ENCODE assay signal across 8 mouse cellular contexts in the genomic region with DNA sequence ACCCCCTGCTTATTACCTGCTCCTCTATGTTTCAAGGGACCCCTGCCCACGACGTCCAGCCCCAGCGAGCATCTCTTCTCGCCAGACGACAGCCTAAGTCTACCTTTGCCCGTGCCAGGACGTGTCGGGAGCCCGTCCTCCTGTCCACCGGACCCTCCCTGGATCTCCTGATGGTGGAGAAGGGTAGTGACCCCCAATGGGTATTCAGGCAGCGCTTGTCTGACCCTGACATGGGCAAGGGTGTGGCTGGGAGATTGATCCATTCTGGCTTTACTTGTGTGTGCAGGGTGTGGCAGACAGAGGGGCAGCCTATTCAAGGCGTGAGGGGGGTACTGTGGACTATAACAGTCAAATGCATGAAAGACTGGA. TPM values are rescaled to one million over a fixed set of nuclear protein-coding genes. Genes with fewer than 3 reads are reported as not detected.
DNase-seq lines count a peak whose midpoint lies in the region; ATAC-seq and TF ChIP-seq lines count a peak whose summit lies in the region.

No protein-coding gene starts in this region.

- H3K79me3 ChIP-seq in C2C12 (ENCODE audit: low read depth): peaks cover 9% of the 10 kb centered on the region

- no peaks in the 10 kb centered on the region for H3K27me3 ChIP-seq in C2C12 (ENCODE audit: control insufficient read depth, insufficient read depth, insufficient read length)
- H3K27me3 ChIP-seq in forebrain, embryonic 14.5 days (replicated peaks; ENCODE audit: control insufficient read depth, insufficient read depth, low read length): no peaks in the 10 kb centered on the region
- H3K27me3 ChIP-seq in liver, embryonic 15.5 days: peaks cover 18% of the 10 kb centered on the region

- H3ac ChIP-seq in C2C12 (ENCODE audit: control insufficient read depth, insufficient read length, low read depth): peak overlapping the region; percentile 65

- peak overlapping the region; percentile 84 for H3K4me2 ChIP-seq in forebrain, embryonic 14.5 days (ENCODE audit: low read length)
- H3K4me2 ChIP-seq in liver, embryonic 15.5 days: peak overlapping the region; percentile 73

- H3K9ac ChIP-seq in forebrain, embryonic 14.5 days (ENCODE audit: low read length): peak overlapping the region; percentile 95
- peak overlapping the region; percentile 53; the same call in 1 of the 2 replicates for H3K9ac ChIP-seq in liver, embryonic 15.5 days

- DNase-seq in gastrocnemius, adult 2 months: no peak
- no peak for DNase-seq in gastrocnemius, adult 18-20 months (ENCODE audit: low spot score)
- no peak for DNase-seq in forebrain, embryonic 14.5 days (ENCODE audit: low spot score)
- DNase-seq in ovary, adult 18-20 months (ENCODE audit: low spot score): no peak
- DNase-seq in right cerebral cortex, adult 18-20 months: no peak
- DNase-seq in embryo, embryonic 11 days: no peak

- intact Hi-C loops in gastrocnemius, adult 2 months (cut with DNase I): loop anchor here (1.0 kb wide), 1 partner anchor 36 kb away; no protein-coding TSS in a partner anchor

- H3K4me3 ChIP-seq in gastrocnemius, adult 2 months: peak overlapping the region; percentile 95
- H3K4me3 ChIP-seq in C2C12 (ENCODE audit: insufficient read depth, poor library complexity, severe bottlenecking): peak overlapping the region; percentile 69
- H3K4me3 ChIP-seq in forebrain, embryonic 14.5 days (ENCODE audit: low read depth, low read length): peak overlapping the region; percentile 98
- peak overlapping the region; percentile 68 for H3K4me3 ChIP-seq in liver, embryonic 15.5 days (replicated peaks)

- peak overlapping the region; percentile 87 for H3K27ac ChIP-seq in gastrocnemius, adult 2 months
- no peak overlapping the region for H3K27ac ChIP-seq in forebrain, embryonic 14.5 days (ENCODE audit: low read depth, low read length)
- no peak overlapping the region for H3K27ac ChIP-seq in liver, embryonic 15.5 days (replicated peaks)

- ATAC-seq in forebrain, embryonic 14.5 days: no peak; the same call in 1 of the 2 replicates
- no peak for ATAC-seq in liver, embryonic 15.5 days (ENCODE audit: insufficient read depth)

- H3K79me2 ChIP-seq in C2C12 (ENCODE audit: control insufficient read depth, insufficient read depth): peaks cover 17% of the 10 kb centered on the region

- H3K36me3 ChIP-seq in C2C12 (ENCODE audit: control insufficient read depth, insufficient read depth): no peaks in the 10 kb centered on the region
- H3K36me3 ChIP-seq in forebrain, embryonic 14.5 days (ENCODE audit: control insufficient read depth, insufficient read depth, low read length): no peaks in the 10 kb centered on the region
- no peaks in the 10 kb centered on the region for H3K36me3 ChIP-seq in liver, embryonic 15.5 days (replicated peaks)

- H3K9me3 ChIP-seq in forebrain, embryonic 14.5 days (replicated peaks; ENCODE audit: control insufficient read depth, low read length): no peaks in the 10 kb centered on the region
- H3K9me3 ChIP-seq in liver, embryonic 15.5 days (replicated peaks): no peaks in the 10 kb centered on the region

- TF ChIP-seq CTCF in gastrocnemius, adult 2 months (IDR thresholded peaks at IDR 0.05): no peak
- no peak for TF ChIP-seq CTCF in C2C12 (IDR thresholded peaks at IDR 0.05; ENCODE audit: control insufficient read depth, insufficient read depth, insufficient read length)

- H3K4me1 ChIP-seq in forebrain, embryonic 14.5 days (ENCODE audit: control insufficient read depth, insufficient read depth, low read length): peaks cover 14% of the 10 kb centered on the region
- H3K4me1 ChIP-seq in liver, embryonic 15.5 days (replicated peaks): peaks cover 7% of the 10 kb centered on the region

- 2% methylated on average over 12 of the region's 12 CpGs for WGBS in forebrain, embryonic 14.5 days
- WGBS in liver, embryonic 15.5 days (ENCODE audit: insufficient replicate concordance): 6% methylated on average over 12 of the region's 12 CpGs

TF ChIP-seq in C2C12, 6 proteins besides CTCF, POLR2A, EP300 and RAD21:
- no peak for TF ChIP-seq FOSL1 (IDR thresholded peaks at IDR 0.05; ENCODE audit: insufficient read depth, low read length, poor library complexity, severe bottlenecking)
- no peak for TF ChIP-seq MAX (IDR thresholded peaks at IDR 0.05)
- TF ChIP-seq MYOG (IDR thresholded peaks at IDR 0.05; ENCODE audit: control insufficient read depth, extremely low read depth, insufficient read length): no peak
- TF ChIP-seq CEBPB (IDR thresholded peaks at IDR 0.05; ENCODE audit: low read depth): no peak
- TF ChIP-seq MYOD1 (IDR thresholded peaks at IDR 0.05; ENCODE audit: control insufficient read depth, insufficient read length, low read depth): no peak
- TF ChIP-seq USF1 (IDR thresholded peaks at IDR 0.05; ENCODE audit: low read depth): no peak

RNA-seq across cellular contexts. Expression of a gene that starts 0.3 kb away (rescaled TPM):
- total RNA-seq in gastrocnemius, adult 2 months (2021): 1 to 10 TPM; 3.2 to 3.6 TPM
- 1 to 10 TPM; 3.0 to 4.6 TPM for total RNA-seq in gastrocnemius, adult 18-20 months (2021)
- 3.8 TPM for polyA plus RNA-seq in C2C12 (2012; fragmentation: generic; extraction: Trizol)
- 3.3 and 3.7 TPM in 2 replicates for polyA plus RNA-seq in forebrain, embryonic 14.5 days (2014; fragmentation: Nextera tagmentation; extraction: Ambion mirVana)
- 0.23 and 0.44 TPM in 2 replicates for polyA plus RNA-seq in liver, embryonic 15.5 days (2015; fragmentation: Nextera tagmentation; extraction: Ambion mirVana)

RNA-seq across cellular contexts. Expression of a gene that starts 23.3 kb away (rescaled TPM):
- total RNA-seq in gastrocnemius, adult 2 months (2021): under 1 TPM in 1 of 2 experiments, not detected in 1; 0.08 TPM
- not detected for total RNA-seq in gastrocnemius, adult 18-20 months (2021)
- polyA plus RNA-seq in C2C12 (2012; fragmentation: generic; extraction: Trizol): not detected
- 0.07 TPM in 1 of 2 replicates, not detected in the other for polyA plus RNA-seq in forebrain, embryonic 14.5 days (2014; fragmentation: Nextera tagmentation; extraction: Ambion mirVana)
- not detected in 2 replicates for polyA plus RNA-seq in liver, embryonic 15.5 days (2015; fragmentation: Nextera tagmentation; extraction: Ambion mirVana)

RNA-seq across cellular contexts. Expression of a gene that starts 35.2 kb away (rescaled TPM):
- 1 to 10 TPM; 7.1 to 8.0 TPM for total RNA-seq in gastrocnemius, adult 2 months (2021)
- 1 to 10 TPM; 6.7 to 7.7 TPM for total RNA-seq in gastrocnemius, adult 18-20 months (2021)
- polyA plus RNA-seq in C2C12 (2012; fragmentation: generic; extraction: Trizol): 4.2 TPM
- 23.1 and 26.2 TPM in 2 replicates for polyA plus RNA-seq in forebrain, embryonic 14.5 days (2014; fragmentation: Nextera tagmentation; extraction: Ambion mirVana)
- 1.6 and 1.8 TPM in 2 replicates for polyA plus RNA-seq in liver, embryonic 15.5 days (2015; fragmentation: Nextera tagmentation; extraction: Ambion mirVana)

RNA-seq across cellular contexts. Expression of a gene that starts 43.4 kb away (rescaled TPM):
- total RNA-seq in gastrocnemius, adult 2 months (2021): not detected
- total RNA-seq in gastrocnemius, adult 18-20 months (2021): not detected
- polyA plus RNA-seq in C2C12 (2012; fragmentation: generic; extraction: Trizol): not detected
- polyA plus RNA-seq in forebrain, embryonic 14.5 days (2014; fragmentation: Nextera tagmentation; extraction: Ambion mirVana): not detected in 2 replicates
- not detected in 2 replicates for polyA plus RNA-seq in liver, embryonic 15.5 days (2015; fragmentation: Nextera tagmentation; extraction: Ambion mirVana)

RNA-seq across cellular contexts. Expression of a gene that starts 45.0 kb away (rescaled TPM):
- 10 to 100 TPM; 11.1 to 11.5 TPM for total RNA-seq in gastrocnemius, adult 2 months (2021)
- 10 to 100 TPM; 10.5 to 12.6 TPM for total RNA-seq in gastrocnemius, adult 18-20 months (2021)
- polyA plus RNA-seq in C2C12 (2012; fragmentation: generic; extraction: Trizol): 29.6 TPM
- polyA plus RNA-seq in forebrain, embryonic 14.5 days (2014; fragmentation: Nextera tagmentation; extraction: Ambion mirVana): 32.3 and 39.3 TPM in 2 replicates
- 21.8 and 23.2 TPM in 2 replicates for polyA plus RNA-seq in liver, embryonic 15.5 days (2015; fragmentation: Nextera tagmentation; extraction: Ambion mirVana)
